Mouse (Mus musculus): Measurements from ENCODE around the gene Cfap54. TPM values are rescaled to one million over a fixed set of nuclear protein-coding genes. Genes with fewer than 3 reads are reported as not detected.

Cfap54 gene
- polyA plus RNA-seq, 1 experiment, result 0.99 TPM

DNA sequence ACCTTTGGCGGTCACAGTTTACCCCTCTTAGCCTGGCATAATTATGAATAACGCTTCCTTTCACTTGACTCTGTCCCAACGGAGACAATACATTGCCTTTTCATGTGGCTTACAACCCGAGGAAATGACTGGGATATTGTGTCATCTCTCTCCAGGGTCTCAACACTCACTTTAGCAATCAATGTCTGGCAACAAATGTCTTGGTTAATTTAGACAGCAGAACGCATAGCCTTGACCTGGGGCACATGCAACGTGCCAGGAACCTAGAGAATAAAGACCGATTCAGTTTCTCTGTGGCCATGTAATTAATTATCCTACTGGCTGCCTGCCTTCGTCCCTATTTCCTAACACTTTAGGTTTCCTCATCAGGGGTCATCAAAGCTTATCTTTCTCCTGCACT, 30.0 kb upstream of the Cfap54 start:
- no peak for TF ChIP-seq GATA1 (IDR thresholded peaks at IDR 0.05; ENCODE audit: low read length)

DNA sequence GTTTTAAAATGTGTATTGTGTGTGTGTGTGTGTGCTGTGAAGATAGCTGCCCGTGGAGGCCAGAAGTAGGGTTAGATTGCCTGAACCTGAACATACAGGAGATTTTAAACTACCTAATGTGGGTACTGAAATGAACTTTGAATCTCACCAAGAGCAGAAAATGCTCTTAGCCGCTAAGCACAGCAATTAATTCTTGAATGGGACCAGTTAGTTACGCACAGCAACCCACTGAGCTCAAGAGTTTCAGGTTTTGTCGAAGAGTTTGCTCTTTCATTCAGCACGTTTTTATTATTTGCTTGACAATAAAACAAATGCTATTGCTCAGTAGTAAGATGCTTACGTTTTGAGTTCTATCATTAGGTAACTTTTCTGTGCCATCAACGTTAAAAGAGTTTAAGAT, 23.9 kb upstream of the Cfap54 start:
- no peak for TF ChIP-seq GATA1 (IDR thresholded peaks at IDR 0.05; ENCODE audit: low read length)

DNA sequence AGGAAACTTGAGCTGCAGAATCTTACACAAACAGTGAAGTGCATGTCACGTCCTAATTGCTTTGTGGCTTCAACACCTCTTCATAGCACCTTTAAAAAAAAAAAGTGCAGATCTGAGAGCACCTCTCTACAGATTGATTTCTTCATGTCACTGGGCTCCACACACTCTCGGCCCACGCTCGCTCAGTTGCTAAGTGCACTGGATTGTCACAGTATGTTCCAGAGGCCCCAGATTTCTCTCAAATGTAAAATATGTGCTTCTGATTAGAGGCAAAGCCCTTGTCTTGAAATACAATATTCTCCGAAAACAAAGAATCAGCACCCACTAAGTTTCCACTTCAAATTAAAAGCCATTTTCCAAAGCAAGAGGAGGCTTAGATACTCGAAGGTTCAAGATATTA, 22.9 kb upstream of the Cfap54 start:
- TF ChIP-seq GATA1 (IDR thresholded peaks at IDR 0.05; ENCODE audit: low read length), result no peak

DNA sequence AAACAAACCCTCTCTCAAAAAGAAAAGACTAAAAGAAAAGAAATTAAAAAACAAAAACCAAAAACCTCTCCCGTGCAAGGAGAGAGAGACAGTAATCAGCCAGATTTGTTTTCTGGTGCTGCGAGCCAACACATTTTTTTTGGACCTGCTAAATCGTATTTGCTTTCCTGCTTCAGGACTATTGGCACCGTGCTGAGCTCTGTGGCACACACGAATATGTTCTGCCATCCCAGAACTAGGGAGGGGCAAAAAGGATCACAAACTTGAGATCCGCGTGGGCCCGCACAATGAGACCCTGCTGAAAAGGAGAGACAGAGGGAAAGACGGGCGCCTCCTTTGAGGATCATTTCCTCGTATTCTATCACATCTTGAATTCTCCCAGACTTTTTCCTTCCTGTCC, 22.3 kb upstream of the Cfap54 start:
- no peak for TF ChIP-seq GATA1 (IDR thresholded peaks at IDR 0.05; ENCODE audit: low read length)

DNA sequence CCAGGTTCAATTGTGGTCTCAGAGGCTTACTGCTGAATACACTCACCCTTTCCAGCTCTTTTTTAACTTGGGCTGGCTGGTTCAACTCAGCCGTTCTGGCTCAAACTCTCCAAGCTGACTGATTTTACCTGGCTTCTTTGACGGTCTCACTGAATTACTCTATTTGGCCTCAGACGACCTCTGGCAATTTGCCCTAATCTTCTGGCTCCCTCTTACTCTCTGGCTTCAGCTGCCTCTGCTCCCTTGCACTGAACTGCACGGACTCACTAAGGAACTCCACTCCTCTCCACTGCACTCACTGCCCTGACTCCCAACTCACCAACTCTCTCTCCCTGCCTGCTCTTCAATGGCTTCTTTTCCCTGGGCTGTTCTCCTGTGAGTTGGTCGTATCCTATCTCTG, 20.9 kb upstream of the Cfap54 start:
- no peak for TF ChIP-seq GATA1 (IDR thresholded peaks at IDR 0.05; ENCODE audit: low read length)

DNA sequence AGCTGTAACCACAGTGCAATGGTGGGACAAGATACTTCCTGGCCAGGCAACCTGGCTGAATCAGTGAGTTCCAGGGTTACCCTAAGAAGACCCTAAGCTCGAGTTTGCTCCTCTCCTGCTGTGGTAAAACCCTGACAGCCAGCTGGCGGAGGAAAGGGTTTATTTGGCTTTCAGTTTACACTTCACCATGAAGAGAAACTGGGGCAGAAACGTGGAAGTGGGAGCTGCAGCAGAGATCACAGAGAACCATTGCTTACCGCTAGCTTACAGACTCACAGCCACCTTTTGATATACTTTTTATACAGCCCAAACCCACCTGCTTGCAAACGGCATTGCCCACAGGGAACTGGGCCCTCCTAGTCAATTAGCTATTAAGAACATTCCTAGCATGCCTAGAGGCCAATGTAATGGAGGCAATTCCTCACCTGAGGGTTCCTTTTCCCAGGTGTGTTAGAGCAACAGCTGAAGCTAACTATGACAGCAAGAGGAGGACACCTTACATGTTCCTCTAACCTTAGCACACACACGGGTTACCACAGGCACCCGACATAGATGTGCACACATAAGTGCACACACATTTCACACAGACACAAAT, 16.9 kb upstream of the Cfap54 start:
- no peak for TF ChIP-seq GATA1 (IDR thresholded peaks at IDR 0.05; ENCODE audit: low read length)

DNA sequence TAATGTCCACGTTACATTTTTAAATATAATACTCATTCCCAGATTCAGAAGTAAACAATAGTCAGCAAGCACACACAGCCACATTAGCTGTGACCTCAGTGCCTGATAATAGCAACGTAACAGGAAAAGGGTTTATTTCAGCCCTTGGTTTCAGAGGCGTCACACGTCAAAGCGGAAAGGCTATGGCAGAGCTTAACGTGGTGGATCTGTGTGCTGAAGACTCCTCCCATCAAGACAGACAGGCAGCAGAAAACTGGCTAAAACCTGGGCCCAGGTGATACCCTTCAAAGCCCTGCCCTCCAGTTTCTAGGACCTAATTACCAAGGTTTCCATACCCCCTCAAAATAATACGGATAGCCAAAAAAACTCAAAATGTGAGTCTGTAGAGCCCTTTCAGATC, 16.0 kb upstream of the Cfap54 start:
- TF ChIP-seq GATA1 (IDR thresholded peaks at IDR 0.05; ENCODE audit: low read length), result no peak

DNA sequence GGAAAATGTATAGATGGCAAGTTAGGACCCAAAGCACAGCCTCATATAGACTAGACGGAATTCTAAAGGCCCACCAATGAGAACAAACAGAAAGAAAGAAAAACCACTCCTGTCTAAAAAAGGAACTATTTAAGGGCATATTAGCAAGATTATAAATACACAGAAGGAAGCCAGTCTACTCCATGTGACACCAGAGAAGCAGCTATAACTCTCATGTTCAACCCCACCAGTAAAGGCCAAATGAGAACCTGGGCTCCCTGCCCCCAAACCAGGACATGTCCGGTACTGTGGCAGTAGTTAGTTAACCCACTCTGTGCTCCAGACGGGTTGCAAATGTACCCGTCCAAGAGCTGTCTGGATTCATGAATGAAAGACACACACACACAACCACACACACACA, 14.4 kb upstream of the Cfap54 start:
- no peak for TF ChIP-seq GATA1 (IDR thresholded peaks at IDR 0.05; ENCODE audit: low read length)

DNA sequence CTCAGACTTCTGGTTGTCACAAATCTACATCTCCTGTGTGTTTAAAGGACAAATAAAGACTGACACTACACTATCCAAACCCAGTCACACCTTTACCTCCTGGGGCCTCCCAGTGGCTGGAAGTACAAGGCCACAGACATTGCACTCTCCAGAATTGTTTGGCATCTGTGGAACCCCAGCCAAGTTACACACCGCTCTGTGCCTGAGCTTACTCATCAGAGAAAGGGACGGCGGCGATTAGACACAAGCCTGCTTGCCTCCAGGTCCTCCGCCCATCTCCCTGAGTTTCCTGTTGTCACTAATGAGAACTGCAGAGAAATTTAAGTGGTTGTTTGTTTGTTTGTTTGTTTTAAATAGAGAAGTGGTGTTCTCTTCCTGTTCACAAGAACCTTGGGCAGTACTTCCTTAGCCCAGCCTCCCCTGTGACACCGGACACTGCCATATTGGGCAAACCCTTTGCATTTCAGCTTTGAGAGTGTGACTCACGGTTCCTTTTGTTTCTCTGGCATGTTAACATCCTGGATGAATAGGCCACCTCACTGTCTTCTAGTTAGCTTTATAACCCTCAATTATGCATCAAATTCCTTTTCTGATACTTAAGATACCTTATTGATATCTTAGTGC, 13.7 kb upstream of the Cfap54 start:
- no peak for TF ChIP-seq GATA1 (IDR thresholded peaks at IDR 0.05; ENCODE audit: low read length)

DNA sequence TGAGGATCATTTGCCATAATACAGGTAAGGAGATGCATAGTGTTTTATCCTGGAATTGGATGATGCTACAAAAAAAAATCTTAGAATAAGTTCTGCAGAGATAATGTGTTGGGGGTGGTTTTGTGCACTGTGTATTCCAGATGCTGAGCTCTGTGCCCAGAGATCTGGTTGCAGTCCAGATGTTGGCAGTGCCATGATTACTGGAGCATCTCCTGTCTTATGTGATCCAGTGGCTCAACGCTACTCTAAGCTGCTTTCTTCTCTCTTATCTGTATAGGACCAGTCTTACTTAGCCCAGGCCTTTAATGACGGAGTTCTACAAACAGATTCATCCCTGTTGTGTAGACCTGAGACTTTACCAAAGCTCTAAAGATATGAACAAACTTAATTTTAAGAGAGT, 10.5 kb upstream of the Cfap54 start:
- TF ChIP-seq GATA1 (IDR thresholded peaks at IDR 0.05; ENCODE audit: low read length), result no peak

DNA sequence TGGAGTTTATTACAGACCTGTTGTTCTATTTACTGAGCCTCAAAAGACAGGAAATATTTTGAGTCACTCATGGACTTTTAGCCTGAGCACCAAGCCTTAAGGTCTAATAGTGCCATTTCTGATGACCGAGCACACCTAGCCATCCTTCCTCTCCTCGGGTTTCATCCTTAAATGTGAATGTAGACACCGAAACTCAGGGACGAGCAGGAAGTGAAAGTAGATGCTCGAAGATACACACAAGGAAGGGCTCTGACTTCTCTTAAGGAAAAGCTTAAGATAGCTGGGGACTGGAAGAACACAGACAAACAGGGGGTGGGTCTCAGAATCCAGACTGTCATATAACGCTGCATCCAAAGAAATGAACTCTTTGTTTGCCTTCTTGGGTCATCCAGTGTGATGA, 8.8 kb upstream of the Cfap54 start:
- TF ChIP-seq GATA1 (IDR thresholded peaks at IDR 0.05; ENCODE audit: low read length), result no peak

DNA sequence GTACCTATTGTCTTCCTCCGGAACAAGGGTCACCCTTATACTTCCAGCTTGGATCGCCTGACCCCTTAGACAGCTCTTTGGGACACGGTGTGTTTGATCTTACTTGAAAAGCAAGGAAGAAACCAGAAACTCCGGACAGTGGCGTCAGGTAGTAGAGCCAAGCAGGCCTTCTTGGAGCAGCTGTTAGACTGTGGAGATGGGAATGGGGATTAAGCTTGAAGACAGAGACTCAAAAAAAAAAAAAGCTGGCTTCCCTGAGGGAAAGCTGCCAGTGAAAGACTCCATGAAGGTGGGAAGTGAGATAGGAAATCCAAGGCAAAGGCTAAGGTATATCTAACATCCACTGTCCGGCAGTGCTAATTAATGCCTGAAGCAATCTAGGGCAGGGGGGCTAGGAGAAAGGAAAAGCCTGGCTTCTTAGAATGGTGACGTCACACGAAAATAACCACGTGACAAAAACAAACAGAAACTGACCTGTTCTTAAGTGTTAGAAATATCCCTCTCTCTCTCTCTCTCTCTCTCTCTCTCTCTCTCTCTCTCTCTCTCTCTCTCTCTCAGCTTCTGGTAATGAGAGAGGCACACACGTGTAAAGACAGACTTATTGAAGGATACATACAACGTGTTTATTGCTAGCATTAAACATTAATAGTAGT, 7.1 kb upstream of the Cfap54 start:
- no peak for TF ChIP-seq GATA1 (IDR thresholded peaks at IDR 0.05; ENCODE audit: low read length)

DNA sequence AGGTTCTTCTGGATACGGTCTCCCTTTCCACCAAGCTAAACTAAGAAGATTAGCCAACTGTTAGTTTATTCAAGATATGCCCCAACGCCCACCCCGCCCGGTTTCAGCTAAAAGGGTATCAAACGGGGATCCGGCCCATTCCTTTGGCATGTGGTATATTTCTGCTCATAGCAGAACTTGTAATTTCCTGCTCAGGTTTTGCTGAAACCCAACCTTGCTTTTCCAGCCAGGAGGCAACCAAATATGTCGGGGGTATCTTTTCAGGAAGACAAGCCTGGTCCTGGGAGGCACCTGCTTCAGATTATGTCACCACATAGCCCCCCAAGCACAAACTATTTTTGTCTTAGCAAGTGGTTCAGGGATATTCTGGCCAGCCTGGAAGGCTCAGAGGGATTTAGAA, 6.1 kb upstream of the Cfap54 start:
- no peak for TF ChIP-seq GATA1 (IDR thresholded peaks at IDR 0.05; ENCODE audit: low read length)

DNA sequence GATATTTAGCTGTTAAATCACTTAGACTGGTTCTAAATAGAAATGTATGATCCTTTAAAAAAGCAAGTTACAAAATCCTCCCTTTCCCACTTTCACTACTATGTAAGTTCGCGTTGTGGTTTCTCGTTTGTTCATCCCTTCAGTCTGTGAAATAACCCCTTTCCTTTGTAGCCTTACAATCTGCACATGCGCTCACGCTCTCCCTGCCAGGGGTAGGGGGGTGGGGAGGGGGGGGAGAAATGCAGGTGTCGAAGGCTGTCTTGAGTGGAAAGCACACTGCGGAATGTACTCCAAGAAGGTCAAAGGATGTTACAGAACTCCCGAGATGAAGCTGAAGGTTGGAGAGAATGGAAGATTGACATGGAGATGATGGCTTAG, 2.5 kb upstream of the Cfap54 start:
- no peak for TF ChIP-seq GATA1 (IDR thresholded peaks at IDR 0.05; ENCODE audit: low read length)

DNA sequence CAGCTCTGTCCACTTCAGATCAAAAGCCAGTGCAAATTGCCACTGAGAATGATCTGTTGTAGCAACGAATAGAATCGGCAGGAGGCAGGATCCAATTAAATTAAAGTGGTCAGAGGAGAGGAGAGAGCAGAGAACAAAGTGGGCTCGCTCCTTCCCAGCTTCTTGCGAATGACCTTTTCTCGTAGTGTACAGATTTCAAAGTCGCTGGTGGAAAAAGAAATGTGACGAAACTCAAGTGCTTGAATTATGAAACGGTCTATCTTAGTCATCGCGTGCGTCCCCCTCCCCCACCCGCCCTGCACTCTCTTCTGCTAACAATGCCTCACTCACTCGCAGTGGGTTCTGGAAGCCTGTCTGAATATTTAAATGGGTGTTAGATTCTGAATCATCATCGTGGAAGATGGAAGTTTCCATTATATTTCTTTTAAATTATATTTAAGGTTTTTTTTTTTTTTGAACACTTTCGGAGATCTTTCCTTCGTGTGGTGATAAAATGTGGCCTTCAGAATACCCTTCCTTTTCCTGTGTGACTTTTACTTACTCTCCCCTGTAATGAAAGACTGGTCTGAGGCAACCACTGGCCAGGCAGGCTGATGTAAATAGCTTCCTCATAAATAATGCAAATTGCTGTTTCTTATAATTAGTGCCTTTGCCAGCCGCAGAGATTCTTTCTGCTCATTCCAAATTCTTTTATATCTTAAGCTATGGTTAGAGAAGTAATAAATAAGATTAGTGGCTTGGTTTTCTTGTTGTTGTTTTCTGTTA, 2.0 kb upstream of the Cfap54 start:
- TF ChIP-seq GATA1 (IDR thresholded peaks at IDR 0.05; ENCODE audit: low read length), result no peak

DNA sequence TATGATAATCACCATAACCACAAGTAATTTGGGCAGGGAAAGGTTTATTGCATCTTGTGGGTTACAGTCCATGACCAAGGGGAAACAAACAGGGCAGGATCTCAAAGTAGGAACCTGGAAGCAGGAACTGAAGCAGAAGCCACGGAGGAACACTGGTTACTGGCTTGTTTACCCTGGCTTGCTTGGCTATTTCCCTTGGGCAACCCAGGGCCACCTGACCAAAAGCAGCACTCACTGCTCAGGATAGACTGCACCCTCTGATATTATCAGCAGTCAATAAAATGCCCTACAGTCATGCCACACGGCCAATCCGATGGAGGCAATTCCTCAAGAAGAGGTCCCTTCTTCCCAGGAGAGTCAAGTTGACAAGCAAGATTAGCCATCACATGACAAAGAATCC, 1.9 kb downstream of the Cfap54 start:
- no peak for TF ChIP-seq GATA1 (IDR thresholded peaks at IDR 0.05; ENCODE audit: low read length)
